Mouse (Mus musculus) hindbrain, embryonic 13.5 days (tissue): ENCODE data around the gene Ripk3. TPM values are rescaled to one million over a fixed set of nuclear protein-coding genes. Genes with fewer than 3 reads are reported as not detected.

Experiments used
- ATAC-seq: fragments of 200-750 bp; cut with Nextera tagmentation; 2 replicates; pipeline ENCODE4 v1.8.0; 2017; ENCODE audit warnings: moderate TSS enrichment; ENCODE audit not compliant: low FRiP score
- H3K27ac ChIP-seq: fragments of 300-500 bp; sonication (generic); 2 replicates; pipeline ENCODE4 v1.5.1; 2015; ENCODE audit warnings: inconsistent platforms, mild to moderate bottlenecking, moderate library complexity
- H3K27me3 ChIP-seq: fragments of 300-500 bp; sonication (generic); 2 replicates; pipeline ENCODE4 v1.6.1; 2015; ENCODE audit warnings: mild to moderate bottlenecking, inconsistent platforms
- H3K36me3 ChIP-seq: fragments of 300-500 bp; sonication (generic); 2 replicates; pipeline ENCODE4 v1.6.1; 2015; ENCODE audit warnings: mild to moderate bottlenecking, inconsistent platforms
- H3K4me1 ChIP-seq: fragments of 300-500 bp; sonication (generic); replicated peaks from 2 replicates; pipeline ENCODE4 v1.6.1; 2015; ENCODE audit warnings: inconsistent platforms
- H3K4me2 ChIP-seq: fragments of 300-500 bp; sonication (generic); 2 replicates; pipeline ENCODE4 v1.6.1; 2015; ENCODE audit warnings: inconsistent platforms, mild to moderate bottlenecking, moderate library complexity
- H3K4me3 ChIP-seq: fragments of 300-500 bp; sonication (generic); 2 replicates; pipeline ENCODE4 v1.5.1; 2015; ENCODE audit warnings: mild to moderate bottlenecking, inconsistent platforms
- H3K9ac ChIP-seq: fragments of 300-500 bp; sonication (generic); 2 replicates; pipeline ENCODE4 v1.6.1; 2015; ENCODE audit warnings: mild to moderate bottlenecking, inconsistent platforms
- H3K9me3 ChIP-seq: fragments of 300-500 bp; sonication (generic); 2 replicates; pipeline ENCODE4 v1.6.1; 2016; ENCODE audit warnings: inconsistent platforms
- WGBS: fragments of 180-500 bp; shearing (Covaris S2); methylation state at CpG from one replicate; pipeline ENCODE4 v1.1.7; 2015; 5-methylcytosine and 5-hydroxymethylcytosine counted together
- polyA plus RNA-seq: library from polyadenylated mRNA; unstranded; fragments of >200 nt; fragmentation: Nextera tagmentation; extraction: Ambion mirVana; gene quantifications from 2 replicates; pipeline ENCODE4 v1.2.1, GENCODE M21; 2015

The Ripk3 gene
- polyA plus RNA-seq, 1 experiment from 2014 or later = 2.6 TPM

GRCm38 (mm10) chr14:55824481-55825215 lies 36.0 kb upstream of the Ripk3 start:
- Histone ChIP-seq H3K9ac (peak overlapping the region; percentile 80), H3K27me3 (peaks cover 39% of the 10 kb centered on the region), H3K4me2 (peak overlapping the region; percentile 92), H3K9me3 (no peaks in the 10 kb centered on the region), H3K4me1 (peaks cover 44% of the 10 kb centered on the region), H3K4me3 (peak overlapping the region; percentile 63), H3K36me3 (no peaks in the 10 kb centered on the region), H3K27ac (peak overlapping the region; percentile 87)
- no peak for ATAC-seq
- WGBS = 2% methylated on average over 32 of the region's 32 CpGs

- peak overlapping the region; percentile 87 for H3K27ac ChIP-seq
- no peaks in the 10 kb centered on the region for H3K36me3 ChIP-seq
- WGBS = 1% methylated on average over 10 of the region's 10 CpGs
- H3K9me3 ChIP-seq = no peaks in the 10 kb centered on the region
- peak overlapping the region; percentile 80 for H3K9ac ChIP-seq
- peaks cover 39% of the 10 kb centered on the region for H3K27me3 ChIP-seq
- 0 out of 2 replicates have a peak, but pooled peaks have one; percentile 9 for ATAC-seq
- H3K4me2 ChIP-seq = peak overlapping the region; percentile 92
- peak overlapping the region; percentile 63 for H3K4me3 ChIP-seq
- peaks cover 44% of the 10 kb centered on the region for H3K4me1 ChIP-seq
Measured at GRCm38 (mm10) chr14:55824001-55824480, 35.4 kb upstream of the Ripk3 start.

DNA sequence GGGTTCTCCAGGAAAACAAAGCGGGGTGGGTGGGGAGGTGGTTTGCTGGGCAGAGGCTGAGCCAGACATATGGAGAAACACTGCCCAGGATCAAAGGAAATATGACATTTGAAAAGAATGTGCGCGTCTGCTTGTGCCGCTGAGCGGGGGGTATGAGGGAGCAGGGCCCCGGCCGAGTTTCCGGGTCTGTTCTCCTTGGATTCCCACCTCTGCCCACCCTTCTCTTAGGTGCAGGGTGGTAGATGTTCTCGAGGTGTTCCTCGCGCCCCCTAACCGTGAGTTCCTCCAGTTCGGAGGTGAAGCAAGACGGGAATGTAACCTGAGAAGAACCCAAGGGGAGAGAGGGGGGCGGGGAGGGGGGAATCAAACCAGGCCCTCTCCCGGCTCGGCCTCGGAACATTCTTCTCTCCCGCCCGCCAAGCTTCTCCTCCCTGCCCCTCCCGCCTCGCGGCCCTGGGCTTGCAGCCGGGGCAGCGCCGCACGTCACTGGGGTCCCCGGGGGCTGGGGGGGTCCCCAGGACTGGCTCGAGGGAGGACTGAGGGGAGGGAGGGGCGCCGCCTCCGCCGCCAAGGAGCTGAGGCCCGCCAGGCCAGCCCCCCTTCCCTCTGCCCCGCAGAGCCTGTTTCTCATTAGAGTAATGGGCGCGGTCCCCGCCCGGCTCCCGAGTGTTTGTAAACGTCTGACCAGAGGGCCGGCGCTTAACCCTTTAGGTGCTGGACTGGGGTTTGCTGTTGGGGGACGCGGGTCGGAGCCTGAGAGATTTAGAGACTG lies 34.5 kb upstream of the Ripk3 start, which contains the start of gene Nfatc4:
Nfatc4 (plus strand) TSS at position 154 of the 772 bp plus-strand sequence.
- Histone ChIP-seq H3K4me3 (peak within 1 kb of the TSS; percentile 63), H3K36me3 (no peaks in the 10 kb centered on the region), H3K9ac (peak within 1 kb of the TSS; percentile 80), H3K27ac (peak within 1 kb of the TSS; percentile 87), H3K27me3 (peaks cover 34% of the 10 kb centered on the region), H3K4me1 (peaks cover 44% of the 10 kb centered on the region), H3K4me2 (peak within 1 kb of the TSS; percentile 92), H3K9me3 (no peaks in the 10 kb centered on the region)
- ATAC-seq = peak; percentile 83
- under 1% methylated on average over 38 of the region's 46 CpGs for WGBS

DNA sequence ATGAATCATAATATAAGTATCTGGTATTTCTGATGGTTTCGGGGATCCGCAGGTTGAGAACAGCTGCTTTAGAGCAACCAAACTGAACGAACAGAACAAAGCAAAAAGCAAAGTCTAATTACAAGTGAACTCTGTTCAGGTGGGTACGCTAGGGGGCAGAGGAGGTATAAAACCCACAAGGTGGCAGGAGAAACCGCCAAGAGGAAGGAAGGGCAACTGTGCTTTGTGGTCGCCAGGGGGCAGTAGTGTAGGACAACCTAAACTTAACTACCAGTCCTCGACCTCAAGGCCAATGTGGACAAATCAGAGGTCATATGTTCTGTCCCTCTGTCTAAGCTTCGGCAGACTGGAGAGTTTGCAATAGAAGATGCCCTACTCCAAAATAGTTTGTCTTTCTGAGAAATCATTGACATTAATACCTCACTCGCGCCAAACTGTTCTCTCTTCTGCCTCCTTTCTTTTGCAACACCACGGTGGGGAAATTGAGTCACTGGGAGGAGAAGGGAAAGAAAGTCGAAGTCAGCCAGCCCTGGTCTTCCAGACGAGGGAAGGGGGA lies 33.8 kb upstream of the Ripk3 start:
- peak overlapping the region; percentile 80; the same call in 1 of the 2 replicates for H3K9ac ChIP-seq
- H3K4me3 ChIP-seq = peak overlapping the region; percentile 63
- H3K9me3 ChIP-seq = no peaks in the 10 kb centered on the region
- ATAC-seq = no peak
- peak overlapping the region; percentile 87 for H3K27ac ChIP-seq
- WGBS = 6% methylated on average over 13 of the region's 13 CpGs
- no peaks in the 10 kb centered on the region for H3K36me3 ChIP-seq
- H3K27me3 ChIP-seq = peaks cover 28% of the 10 kb centered on the region
- peaks cover 44% of the 10 kb centered on the region for H3K4me1 ChIP-seq
- H3K4me2 ChIP-seq = peak overlapping the region; percentile 92

DNA sequence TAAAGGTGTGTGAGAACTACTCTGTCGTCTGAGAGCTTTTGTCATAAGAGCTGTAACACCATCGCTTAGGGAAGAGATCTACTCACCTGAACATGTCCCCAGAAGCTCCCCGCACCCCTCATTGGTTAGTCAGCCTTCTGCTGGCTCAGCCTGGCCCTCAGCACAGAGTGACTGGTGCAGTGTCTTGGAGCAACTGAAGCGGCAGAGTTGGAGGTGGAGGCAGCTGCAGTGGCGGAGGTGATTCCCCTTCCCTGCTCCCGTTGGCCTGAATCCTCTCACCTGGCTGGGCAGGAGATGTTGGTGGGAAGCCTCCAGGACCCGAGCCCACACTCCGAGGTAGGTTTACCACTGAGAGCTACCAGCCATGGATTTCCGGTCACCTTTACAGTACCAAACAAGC lies 31.9 kb upstream of the Ripk3 start:
- no peaks in the 10 kb centered on the region for H3K9me3 ChIP-seq
- H3K4me2 ChIP-seq = no peak overlapping the region
- WGBS = 84% methylated on average over 9 of the region's 9 CpGs
- peaks cover 8% of the 10 kb centered on the region; the same call in 1 of the 2 replicates for H3K27me3 ChIP-seq
- H3K36me3 ChIP-seq = no peaks in the 10 kb centered on the region
- no peak overlapping the region for H3K4me3 ChIP-seq
- no peak overlapping the region for H3K9ac ChIP-seq
- no peak for ATAC-seq
- H3K4me1 ChIP-seq = peaks cover 36% of the 10 kb centered on the region
- H3K27ac ChIP-seq = no peak overlapping the region

DNA sequence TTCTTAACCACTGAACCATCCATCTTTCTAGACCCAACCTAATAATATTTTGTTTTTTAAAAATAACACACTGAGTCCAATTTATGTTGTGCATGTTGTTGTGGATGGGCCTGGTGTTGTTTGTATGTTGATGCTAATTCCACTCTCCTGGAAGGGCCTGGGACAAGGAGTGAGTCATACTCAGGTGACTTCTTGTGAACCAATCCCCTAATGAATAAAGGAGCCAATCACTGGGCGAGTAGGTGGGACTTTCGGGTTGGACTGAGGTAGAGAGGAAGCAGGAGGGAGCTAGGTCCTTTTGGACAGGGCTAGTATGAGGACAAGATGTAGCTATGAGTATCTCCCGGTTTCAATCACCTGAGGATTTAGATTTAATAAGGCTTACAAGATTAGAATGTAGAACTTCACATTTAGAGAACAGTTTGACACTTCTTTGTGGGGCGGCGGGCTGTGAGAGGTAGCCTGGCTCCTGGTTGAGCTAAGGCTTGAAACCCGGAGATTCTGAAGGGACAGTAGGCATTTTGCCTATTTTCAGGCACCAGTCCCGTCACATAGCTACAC lies 31.3 kb upstream of the Ripk3 start:
- Histone ChIP-seq H3K4me2 (no peak overlapping the region), H3K36me3 (no peaks in the 10 kb centered on the region), H3K27ac (no peak overlapping the region), H3K4me3 (no peak overlapping the region), H3K9ac (no peak overlapping the region), H3K4me1 (peaks cover 32% of the 10 kb centered on the region), H3K9me3 (no peaks in the 10 kb centered on the region), H3K27me3 (peaks cover 3% of the 10 kb centered on the region; the same call in 1 of the 2 replicates)
- WGBS = 82% methylated on average over 7 of the region's 7 CpGs
- ATAC-seq = no peak

- Histone ChIP-seq H3K36me3 (no peaks in the 10 kb centered on the region), H3K9me3 (no peaks in the 10 kb centered on the region), H3K4me3 (peak overlapping the region; percentile 48), H3K27ac (peak overlapping the region; percentile 44), H3K4me2 (peak overlapping the region; percentile 67), H3K4me1 (0 out of 2 replicates have a peak, but pooled peaks cover 8% of the 10 kb centered on the region), H3K27me3 (no peaks in the 10 kb centered on the region), H3K9ac (peak overlapping the region; percentile 72)
- peak; percentile 78 for ATAC-seq
- WGBS = 25% methylated on average over 17 of the region's 17 CpGs
Measured at GRCm38 (mm10) chr14:55815310-55815751, 26.7 kb upstream of the Ripk3 start.

DNA sequence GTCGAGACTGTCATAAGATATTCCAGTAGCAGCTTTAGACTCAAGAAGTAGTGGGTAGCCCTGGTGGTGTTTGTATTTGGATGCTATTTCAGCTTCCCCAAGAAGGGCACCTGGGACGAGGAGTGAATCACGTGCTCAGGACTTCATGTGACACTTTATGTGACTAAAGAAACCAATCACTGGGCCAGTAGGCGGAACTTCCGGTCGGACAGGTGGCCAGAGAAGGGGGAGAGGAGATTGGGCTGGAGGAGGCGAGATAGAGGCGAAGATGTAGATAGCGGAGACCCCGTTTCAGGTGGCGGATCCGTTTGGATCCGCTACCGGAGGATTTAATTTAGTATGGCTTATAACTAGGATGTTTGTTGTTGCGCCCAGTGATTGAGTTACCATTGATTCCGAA lies 26.2 kb upstream of the Ripk3 start:
- H3K27ac ChIP-seq = peak overlapping the region; percentile 44

GRCm38 (mm10) chr14:55795380-55796163 lies 6.9 kb upstream of the Ripk3 start:
- no peaks in the 10 kb centered on the region for H3K9me3 ChIP-seq
- peaks cover 7% of the 10 kb centered on the region; the same call in 1 of the 2 replicates for H3K27me3 ChIP-seq
- ATAC-seq = no peak
- no peaks in the 10 kb centered on the region for H3K36me3 ChIP-seq
- no peak overlapping the region for H3K9ac ChIP-seq
- H3K27ac ChIP-seq = no peak overlapping the region
- WGBS = 86% methylated on average over 15 of the region's 15 CpGs
- H3K4me1 ChIP-seq = no peaks in the 10 kb centered on the region
- no peak overlapping the region for H3K4me2 ChIP-seq
- H3K4me3 ChIP-seq = no peak overlapping the region

More for the DNA sequence above, 26.2 kb upstream of the Ripk3 start:
- Histone ChIP-seq H3K36me3 (no peaks in the 10 kb centered on the region), H3K4me1 (0 out of 2 replicates have a peak, but pooled peaks cover 8% of the 10 kb centered on the region), H3K4me2 (peak overlapping the region; percentile 67), H3K9me3 (no peaks in the 10 kb centered on the region), H3K4me3 (peak overlapping the region; percentile 48), H3K27me3 (no peaks in the 10 kb centered on the region), H3K9ac (peak overlapping the region; percentile 72)
- WGBS = 24% methylated on average over 16 of the region's 16 CpGs
- peak; percentile 90 for ATAC-seq

DNA sequence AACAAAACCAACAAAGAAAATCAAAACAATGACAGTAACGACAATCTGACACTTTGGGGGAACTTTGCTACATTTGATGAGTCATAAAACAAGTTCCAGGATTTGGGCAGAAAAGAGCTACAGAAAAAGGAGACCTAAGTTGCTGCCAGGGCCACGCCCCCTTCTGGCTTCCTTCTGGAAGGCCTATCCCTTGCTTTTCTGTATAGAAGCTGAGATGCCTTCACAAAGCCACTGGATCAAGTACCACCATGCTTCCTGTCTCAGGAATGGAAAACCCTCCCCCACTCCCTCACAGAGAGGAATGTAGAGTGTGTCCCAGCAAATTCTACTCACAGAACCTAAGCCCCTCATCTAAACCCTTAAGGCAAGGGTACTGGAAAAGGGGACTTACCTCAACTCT lies 5.3 kb upstream of the Ripk3 start:
- Histone ChIP-seq H3K9me3 (no peaks in the 10 kb centered on the region), H3K4me2 (no peak overlapping the region), H3K4me1 (no peaks in the 10 kb centered on the region), H3K27me3 (peaks cover 24% of the 10 kb centered on the region), H3K36me3 (no peaks in the 10 kb centered on the region), H3K4me3 (no peak overlapping the region), H3K27ac (no peak overlapping the region), H3K9ac (no peak overlapping the region)
- ATAC-seq = no peak
- WGBS = 73% methylated on average over 2 of the region's 2 CpGs

DNA sequence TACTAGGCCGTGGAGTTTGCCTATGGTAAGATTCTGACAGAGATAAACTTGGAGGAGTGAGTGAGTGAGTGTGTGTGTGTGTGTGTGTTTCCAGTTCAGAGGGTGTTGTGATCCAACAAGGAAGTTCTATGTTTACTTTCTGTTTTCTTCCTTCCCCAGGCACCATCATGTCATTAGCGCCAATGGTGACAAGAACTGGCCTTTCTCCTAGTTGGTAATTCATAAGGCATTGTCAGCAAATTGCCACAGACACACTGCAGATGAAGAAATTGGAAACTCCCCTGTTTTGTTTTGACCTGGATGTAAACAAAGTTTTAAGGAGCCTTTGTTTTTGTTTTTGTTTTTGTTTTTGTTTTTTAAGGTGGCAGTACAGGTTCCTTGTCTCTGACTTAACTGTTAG lies 4.8 kb upstream of the Ripk3 start:
- peaks cover 3% of the 10 kb centered on the region; the same call in 1 of the 2 replicates for H3K4me1 ChIP-seq
- no peaks in the 10 kb centered on the region for H3K9me3 ChIP-seq
- H3K27ac ChIP-seq = no peak overlapping the region
- H3K4me3 ChIP-seq = no peak overlapping the region
- 69% methylated on average over 2 of the region's 2 CpGs for WGBS
- H3K9ac ChIP-seq = no peak overlapping the region
- H3K27me3 ChIP-seq = peaks cover 29% of the 10 kb centered on the region
- no peaks in the 10 kb centered on the region for H3K36me3 ChIP-seq
- H3K4me2 ChIP-seq = no peak overlapping the region
- no peak for ATAC-seq
